Mouse (Mus musculus) neural tube, embryonic 10.5 days (tissue): ENCODE results near the gene Mt3.
"Not testable (repeated sequence)": the region's sequence is repeated elsewhere in the genome, so short reads cannot be mapped to it uniquely, and the experiment has no call there.

Source experiments
- DNase-seq: peaks from one replicate; pipeline ENCODE4 v3.0.0-alpha.2; 2017; ENCODE audit warnings: low spot score; ENCODE audit errors: extremely low spot score

Gene Mt3

GRCm38 (mm10) chr8:94150925-94151324 lies 1.5 kb upstream of the Mt3 start:
- no peak for DNase-seq

DNA sequence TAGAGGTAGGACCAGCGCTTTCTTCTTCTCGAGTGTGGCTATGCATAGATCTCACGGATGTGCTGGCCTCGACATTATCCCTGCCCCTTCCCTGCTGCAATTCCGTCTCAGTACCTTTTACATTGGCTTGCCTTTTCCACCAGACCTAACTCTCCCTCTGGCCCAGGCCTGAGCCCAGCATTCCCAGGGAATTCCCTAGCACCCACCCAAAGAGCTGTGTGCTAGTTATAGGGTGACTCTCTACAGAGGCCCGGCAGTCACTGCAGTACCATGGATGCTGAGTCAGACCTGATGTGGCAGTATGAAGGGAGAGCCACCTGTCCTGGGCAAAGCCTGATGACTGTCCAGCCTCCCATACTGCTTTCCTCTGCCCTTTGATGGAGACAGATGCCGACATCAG lies 1.0 kb downstream of the Mt3 start:
- DNase-seq: no peak

DNA sequence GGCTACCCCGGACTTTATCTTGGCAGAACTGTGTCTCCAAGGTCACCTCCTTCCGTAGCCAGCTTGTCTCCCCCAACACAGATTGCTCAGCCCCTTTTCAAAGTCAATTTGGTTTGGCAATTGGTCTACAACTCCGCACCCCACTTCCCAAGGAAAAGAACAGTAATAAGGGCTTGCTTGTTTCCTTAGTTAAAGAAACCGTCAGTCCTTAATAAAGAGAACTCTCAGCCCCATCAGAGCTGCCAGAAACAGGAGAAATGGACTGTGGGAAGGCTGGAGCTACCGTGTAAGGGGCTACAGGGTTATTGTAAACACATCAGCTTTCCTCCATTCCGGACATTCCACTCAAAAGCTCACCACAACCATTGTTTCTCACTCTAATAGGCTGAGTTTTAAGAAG lies 2.1 kb downstream of the Mt3 start:
- DNase-seq: no peak

DNA sequence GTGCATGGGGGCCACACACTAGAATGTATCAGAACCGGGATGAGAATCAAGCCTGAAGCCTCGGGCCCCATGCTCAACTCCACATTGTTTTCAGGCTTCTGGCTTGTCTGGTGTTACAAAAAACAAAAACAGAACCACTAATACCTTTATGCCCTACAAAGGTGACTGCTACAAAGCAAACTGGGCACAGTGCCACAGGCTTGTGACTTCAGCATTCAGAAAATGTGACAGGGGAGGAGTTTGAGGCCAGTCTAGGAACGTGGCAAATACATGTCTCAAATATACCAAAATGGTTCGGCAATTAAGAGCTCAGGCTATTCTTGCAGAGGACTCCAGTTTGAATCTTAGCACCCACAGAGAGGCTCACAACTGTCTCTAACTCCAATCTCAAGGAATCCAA lies 3.7 kb downstream of the Mt3 start:
- DNase-seq: no peak

GRCm38 (mm10) chr8:94165772-94166171 lies 13.4 kb downstream of the Mt3 start:
- not testable (repeated sequence) for DNase-seq

DNA sequence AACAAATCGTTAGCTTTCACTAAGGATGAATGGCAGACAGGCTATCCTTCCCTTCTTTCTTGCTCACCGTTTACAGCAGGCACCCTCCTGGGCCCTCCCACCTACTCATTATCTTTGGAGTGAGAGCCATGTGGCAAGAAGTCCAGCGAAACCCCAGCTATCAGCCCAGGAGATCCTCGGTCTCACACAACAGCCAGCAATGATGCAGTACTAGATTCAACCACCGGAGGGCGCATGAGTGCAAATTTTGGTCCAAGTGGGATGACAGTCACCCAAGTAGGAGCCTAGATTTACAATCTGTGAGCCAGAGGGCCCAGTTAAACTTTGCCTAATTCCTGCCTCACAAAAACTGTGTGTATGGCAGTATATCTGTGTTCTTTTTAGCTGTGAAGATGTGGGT lies 14.8 kb downstream of the Mt3 start:
- peak; percentile 96 for DNase-seq

DNA sequence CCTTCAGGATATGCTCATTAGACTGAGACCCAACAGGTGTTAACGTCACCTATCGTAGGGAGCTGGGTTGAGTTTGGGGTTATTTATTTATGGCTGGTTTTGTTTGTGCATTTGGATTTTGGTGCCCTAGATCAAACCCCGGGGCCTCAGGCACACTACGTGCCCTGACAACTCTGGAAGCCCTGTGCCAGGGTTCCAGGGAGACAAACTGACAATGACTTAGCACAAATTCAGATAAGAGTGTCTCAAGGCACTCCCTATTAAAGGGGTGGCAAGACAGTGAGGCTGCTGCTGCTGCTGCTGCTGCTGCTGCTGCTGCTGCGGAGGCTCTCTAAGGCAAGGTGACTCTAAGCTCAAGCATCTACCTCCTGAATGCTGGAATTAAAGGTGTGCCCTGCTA lies 17.1 kb downstream of the Mt3 start:
- DNase-seq: no peak

DNA sequence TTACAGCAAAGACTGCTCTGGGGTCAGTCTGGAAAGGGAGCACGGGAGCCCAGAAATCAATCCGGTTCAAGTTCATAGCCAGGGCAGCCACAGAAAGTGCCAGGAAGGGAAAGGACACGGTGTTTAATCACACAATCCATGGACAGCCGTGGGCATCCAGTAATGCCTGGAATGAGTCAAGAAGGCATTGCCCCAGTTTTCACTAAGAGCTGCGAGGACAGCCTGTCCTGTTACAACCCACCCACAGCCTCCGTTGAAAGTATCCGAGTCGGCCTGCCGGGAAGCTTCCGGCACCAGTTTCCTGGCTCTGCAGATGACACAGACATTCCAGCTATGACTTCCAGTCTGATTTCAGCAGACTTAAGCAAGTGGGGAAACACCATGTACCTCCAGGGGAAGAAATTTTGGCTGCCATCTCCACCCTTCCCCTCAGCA lies 18.9 kb downstream of the Mt3 start:
- no peak for DNase-seq

DNA sequence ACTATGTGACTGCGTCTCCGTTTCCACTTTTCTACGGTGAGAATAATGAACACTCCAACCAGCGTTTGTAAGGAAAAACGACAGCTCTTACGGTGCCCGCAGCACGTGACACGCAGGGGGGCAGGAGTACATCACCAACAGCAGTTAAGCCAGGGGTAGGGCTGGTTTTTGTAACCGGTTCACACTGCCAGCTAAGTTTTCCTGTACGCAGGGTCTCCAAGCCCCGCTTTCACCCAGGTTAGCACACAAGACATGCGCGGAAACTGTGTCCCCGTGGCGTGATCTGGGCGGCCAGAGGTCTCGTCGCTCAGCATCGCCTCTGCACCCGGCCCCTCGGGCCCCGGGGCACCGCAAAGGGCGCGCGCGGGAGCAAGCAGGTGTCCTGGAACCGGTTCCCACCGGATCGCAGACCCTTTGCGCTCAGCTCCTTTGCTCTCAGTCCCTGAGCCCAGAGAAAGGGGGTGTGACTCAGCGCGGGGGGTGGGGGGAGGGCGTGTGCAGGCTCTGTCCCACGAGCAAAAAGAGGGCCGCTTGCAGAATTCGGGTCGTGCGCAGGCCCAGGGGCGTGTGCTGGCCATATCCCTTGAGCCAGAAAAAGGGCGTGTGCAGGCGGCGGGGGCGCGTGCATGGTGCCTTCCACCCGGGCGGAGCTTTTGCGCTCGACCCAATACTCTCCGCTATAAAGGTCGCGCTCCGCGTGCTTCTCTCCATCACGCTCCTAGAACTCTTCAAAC lies 19.8 kb downstream of the Mt3 start, which contains the start of gene Mt2:
TSS of gene Mt2 (plus strand) at position 590 of the 734 bp plus-strand sequence.
- DNase-seq: peak; percentile 62

- peak; percentile 70 for DNase-seq
Measured at GRCm38 (mm10) chr8:94172809-94173732, 20.7 kb downstream of the Mt3 start.

DNA sequence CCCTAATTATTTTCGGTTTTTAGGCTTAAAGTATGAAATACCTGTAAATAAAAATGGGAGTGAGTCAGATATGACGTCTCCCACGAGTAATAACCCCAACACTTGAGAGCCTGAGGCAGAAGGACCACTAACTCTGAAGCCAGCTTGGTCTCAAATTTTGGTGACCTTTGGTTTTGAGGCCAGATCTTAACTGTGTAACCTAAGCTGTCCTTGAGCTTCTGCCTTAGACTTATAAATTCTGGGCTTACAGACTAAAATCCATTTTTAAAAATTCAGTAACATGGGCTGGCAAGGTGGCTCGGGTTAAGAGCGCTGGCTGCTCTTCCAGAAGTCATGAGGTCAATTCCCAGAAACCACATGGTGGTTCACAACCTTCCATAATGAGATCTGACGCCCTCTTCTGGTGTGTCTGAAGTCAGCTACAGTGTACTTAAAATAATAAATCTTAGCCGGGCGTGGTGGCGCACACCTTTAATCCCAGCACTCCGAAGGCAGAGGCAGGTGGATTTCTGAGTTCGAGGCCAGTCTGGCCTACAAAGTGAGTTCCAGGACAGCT lies 21.5 kb downstream of the Mt3 start:
- no peak for DNase-seq

- no peak for DNase-seq
Measured at GRCm38 (mm10) chr8:94174619-94175213, 22.3 kb downstream of the Mt3 start.

DNA sequence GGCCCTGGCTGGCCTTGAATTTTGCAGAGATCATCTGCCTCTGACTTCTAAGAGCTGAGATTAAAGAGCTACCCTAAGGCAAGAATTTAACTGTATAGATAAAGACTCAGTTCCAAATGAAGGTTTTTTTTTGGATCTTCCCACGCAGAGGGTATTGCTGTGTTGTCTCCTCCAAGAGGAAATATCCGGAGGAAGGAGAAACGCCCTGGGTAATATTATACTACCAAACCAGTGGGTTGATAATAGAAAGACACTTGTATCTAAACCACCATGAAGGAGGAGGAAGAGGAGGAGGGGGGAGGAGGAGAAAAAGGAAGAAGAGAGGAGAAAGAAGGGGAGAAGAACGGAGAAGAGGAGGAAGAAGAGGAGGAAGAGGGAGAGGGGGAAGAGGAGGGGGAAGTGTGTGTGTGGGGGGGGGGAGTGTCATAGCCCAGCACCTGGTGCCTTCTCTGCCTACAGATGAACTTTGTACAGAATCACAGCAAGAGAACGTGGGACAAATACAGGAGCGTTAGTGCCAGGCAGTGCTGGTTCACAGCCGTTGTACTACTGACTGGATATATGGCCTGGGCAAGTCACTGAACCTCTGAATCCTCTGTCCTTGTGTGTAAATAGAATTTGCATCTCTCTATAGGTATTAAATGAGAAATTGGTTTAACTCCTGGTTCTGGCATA lies 25.4 kb downstream of the Mt3 start:
- peak; percentile 9 for DNase-seq

- peak; percentile 72 for DNase-seq
Measured at GRCm38 (mm10) chr8:94178857-94179712, 26.7 kb downstream of the Mt3 start, which contains the start of gene Mt1. Mt1 (plus strand) TSS chr8:94179082.

GRCm38 (mm10) chr8:94179713-94180560 lies 27.5 kb downstream of the Mt3 start:
- DNase-seq: peak; percentile 66

DNA sequence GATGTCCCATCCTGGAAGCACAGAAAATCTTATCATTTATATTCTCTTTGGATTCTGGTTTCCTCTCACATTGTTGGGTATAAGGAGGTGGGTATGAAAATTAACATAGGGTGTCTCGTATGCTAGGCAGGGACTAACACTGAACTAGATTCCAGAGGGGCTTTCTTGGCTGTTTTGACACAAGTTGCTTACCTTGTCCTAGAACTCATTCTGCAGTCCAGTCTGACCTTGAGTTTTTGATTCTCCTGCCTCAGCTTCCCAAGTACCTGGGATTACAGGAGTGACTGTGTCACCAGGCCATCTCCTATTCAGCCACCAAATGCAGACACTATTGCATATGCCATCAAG lies 28.1 kb downstream of the Mt3 start:
- no peak for DNase-seq

- DNase-seq: peak; percentile 16
Measured at GRCm38 (mm10) chr8:94182055-94182929, 29.9 kb downstream of the Mt3 start.

- peak; percentile 65 for DNase-seq
Measured at GRCm38 (mm10) chr8:94183117-94183516, 30.7 kb downstream of the Mt3 start.
